Mouse (Mus musculus) T-helper 1 cell (primary cell): ENCODE results near the gene Rps6ka6.

ENCODE experiments used
- in situ Hi-C: fragments of 300-600 bp; cut with MboI, MseI; formaldehyde crosslinking; loops from one replicate; pipeline ENCODE4 v1.15.1; 2025; ENCODE audit warnings: high pct_unique_total_duplicates

Rps6ka6 gene

DNA sequence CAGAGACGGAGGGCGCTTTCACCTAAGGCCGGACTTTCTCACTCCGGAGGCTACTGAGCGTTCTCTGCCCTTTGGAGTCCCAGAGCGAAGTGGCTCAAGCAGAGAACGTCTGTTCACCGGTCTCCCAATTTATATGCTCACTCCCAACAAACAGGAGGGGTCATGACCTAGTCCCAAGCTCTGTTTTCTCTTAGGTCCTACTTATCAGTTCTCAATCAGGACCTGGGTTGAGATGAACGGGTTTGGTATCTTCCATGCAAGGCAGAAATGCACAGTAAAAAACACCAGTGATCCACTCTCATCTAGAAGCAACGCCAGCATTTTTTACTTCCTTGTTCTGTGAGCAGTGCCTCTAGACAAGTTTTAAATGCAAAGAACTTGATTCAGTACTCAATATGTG, at the start of gene Rps6ka6:
Gene Rps6ka6 (minus strand): TSS at position 101 of the 400 bp plus-strand sequence.
- in situ Hi-C loops, result no loop called here

DNA sequence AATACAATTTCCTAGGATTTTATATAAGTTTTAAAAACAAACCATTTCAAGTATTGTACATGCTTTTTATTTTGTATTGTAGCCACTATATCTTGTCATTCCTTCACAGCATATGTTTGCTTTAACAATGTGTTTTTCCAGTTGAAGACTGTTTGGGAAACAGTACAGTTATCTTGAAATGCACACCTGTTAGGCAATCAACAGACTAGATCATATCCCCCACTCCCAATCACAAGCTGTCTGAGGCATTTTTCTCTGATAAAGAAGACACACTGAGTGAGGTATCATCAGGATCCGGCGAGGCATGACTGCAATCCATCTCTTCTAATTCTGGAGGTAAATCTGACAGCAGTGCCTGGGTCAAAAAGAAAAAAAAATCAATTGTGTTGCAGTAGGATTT, 39.3 kb upstream of the Rps6ka6 start:
- in situ Hi-C loops, result no loop called here

DNA sequence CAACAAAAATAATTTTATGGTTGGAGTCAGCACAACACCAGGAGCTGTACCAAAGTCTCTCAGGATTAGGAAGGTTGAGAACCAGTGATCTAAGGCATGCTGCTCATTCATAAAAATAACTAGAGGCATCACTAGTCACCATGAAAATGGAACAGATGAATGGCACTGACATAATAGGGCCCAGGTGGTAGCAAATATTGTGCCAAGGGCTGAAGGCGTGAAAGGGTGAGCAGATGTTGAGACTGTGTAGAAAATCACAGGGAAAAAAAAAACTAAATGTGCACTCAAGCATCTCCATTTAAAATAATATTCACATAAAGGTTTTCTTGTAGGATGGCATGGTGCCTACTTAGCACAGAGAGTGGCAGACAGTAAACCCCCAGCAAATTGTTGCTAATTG, 19.6 kb downstream of the Rps6ka6 start:
- in situ Hi-C loops, result no loop called here

DNA sequence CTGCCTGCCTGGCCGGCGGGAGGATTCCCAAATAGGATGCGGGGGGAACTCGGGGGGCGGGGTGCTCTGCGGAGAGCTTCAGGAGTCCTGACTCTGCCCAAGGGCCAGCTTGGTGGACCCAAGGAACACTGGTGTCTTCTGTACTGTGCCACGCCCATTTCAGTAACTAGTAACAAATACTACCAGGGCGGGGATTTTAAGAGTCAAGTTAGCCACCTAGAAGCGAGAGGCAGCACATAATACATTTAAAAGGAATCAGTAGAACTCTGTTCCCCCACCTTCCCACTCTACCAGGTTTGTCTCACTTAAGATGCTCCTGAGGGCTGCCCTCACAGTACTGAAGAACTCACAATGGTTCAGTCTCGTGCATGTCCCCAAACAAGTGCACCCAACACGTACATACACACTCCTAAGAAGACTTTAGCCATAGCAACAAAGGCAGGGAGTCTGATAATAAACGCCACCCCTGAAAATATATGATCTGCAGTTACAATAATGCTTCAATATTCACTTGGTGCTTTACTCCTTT, 74.1 kb downstream of the Rps6ka6 start:
- in situ Hi-C loops, result no loop called here

DNA sequence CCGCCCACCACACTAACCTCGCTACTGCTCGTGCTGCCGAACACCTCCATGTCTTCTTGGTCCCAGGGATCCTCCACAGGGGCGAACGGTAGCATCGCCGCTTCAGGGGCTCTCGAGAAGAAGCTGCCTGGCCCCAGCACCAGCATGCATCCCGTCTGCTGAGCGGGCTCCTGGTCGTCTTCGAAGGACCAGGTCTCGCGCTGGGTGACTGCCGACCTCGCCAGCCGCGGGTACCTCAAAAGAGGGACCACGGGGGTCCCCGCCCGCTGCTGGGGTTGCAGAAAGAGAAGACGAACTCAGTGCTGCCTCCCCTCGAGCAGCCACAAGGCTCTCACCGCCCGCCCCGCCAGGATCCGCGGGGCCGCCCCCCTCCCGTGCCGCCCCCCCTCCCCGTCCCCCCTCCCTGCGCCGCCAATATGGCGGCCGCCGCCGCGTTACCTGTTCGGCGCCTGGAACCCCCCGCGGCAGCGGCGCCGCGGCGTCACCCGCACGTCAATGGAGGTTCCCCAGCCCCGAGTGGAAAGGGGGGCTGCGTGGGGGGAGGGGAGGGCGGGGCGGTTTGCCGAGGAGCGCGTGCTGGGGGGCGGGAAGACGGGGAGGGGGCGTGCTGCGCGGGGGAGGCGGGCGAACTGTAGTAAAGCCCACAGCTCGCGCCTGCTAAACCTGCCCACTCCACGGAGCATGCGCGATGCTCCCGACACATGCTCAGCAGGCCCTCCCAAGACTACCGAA, 74.8 kb downstream of the Rps6ka6 start:
- in situ Hi-C loops, result no loop called here

DNA sequence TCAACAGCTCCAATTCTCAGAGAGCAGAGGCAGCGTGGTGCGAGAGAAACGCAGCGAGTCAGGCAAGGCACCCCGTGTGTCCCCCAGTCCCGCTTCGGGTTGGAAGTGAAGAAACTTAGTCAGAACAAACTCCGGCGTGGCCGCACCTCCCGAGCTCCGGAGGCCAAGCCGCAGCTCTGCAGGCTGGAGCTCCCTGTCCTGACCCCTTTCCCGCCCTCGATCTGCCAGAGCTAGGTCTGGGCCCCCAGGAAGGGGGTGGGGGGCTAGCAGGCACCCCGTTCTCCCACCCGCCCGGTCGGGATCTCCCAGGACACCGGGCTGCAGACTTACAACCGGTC, 75.3 kb downstream of the Rps6ka6 start:
- in situ Hi-C loops, result no loop called here

DNA sequence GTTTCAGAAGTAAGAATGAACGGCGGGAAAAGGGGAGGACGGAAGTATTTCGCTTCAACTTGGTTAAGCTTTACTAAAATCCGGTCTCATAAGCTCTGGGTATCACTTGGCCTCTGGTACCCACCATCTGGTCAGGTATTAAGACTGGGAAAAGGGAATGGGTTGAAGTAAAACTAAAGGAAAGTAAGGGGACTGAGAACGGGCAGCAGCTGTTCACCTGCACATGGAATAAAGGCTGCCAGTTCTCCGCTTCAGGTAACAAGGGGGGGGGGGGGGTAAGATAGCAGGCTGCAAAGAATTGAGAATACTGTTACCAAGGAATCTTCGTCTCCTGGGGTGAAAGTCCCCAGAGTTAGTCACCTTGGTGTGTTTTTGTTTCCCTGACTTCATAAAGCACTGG, 75.7 kb downstream of the Rps6ka6 start:
- in situ Hi-C loops, result no loop called here

DNA sequence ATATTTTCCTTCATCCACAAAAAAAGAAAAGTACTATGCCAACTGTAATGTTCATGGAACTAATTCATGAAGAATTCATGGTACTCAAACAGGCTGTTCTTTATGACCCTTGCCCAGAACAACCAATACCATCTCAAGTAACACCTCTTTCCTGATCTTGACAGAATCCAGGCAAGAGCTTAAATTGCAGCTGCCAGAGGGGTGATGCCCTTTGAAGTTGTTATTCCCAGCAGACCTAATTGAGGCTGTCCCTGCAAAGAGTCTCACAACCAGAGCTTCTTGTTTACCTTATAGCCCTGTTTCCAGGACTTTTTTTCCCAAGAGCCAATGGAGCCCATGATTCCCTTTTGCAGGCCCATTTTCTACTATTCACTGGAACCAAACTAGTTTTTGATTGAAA, 77.6 kb downstream of the Rps6ka6 start:
- in situ Hi-C loops, result no loop called here

DNA sequence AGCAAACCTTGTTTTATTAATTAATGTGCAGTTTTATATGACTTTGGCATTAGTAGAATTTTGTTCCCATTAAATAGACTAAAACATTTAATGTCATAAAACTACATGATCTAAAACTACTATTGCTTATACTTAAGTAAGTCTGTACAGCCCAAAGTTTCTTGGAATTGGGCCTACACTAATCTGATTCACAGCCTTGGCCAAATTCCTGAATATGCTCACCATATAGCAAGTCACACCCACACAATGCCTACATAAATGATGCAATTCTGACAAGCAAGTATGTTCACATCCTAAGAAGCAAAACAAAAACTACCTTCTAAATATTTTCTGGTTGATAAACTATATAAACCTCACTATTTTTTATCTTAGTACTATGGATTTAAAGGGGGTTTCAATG, 101.2 kb downstream of the Rps6ka6 start:
- in situ Hi-C loops, result no loop called here

DNA sequence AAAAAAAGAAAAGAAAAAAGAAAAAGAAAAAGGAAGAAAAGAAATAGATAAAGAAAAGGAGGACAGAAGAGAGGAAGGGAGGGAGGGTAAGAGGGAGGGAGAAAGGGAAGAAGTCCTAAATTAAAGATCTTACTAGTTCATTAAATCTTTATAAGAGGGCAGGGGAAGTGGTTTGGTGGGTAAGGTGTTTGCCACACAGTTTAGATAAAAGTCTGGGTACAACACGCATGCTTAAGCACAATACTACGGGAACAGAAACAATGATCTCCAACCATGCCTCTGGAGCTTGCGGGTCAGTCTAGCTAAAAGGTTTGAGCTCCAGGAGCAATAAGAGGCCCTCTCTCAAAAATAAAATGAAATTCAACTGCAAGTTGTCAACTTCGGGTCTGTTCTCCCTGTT, 123.0 kb downstream of the Rps6ka6 start:
- in situ Hi-C loops, result no loop called here

DNA sequence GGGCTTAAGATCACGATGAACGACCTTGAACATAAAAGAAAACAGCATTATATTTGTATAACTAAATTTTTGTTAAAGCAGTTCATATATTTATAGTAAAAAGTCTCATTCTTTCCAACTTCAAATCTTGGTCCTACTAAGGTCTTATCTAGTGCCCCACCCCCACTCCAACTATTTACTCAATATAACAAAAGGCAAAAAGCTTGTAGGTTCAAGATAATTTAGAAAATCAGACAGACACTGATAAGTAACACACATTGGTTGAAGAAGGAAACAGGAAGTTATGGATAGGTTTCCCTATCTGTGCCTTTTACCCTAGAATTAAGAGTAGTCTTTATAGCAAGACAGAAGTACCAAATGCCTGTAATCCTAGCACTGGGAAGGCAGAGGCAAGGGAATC, 132.9 kb downstream of the Rps6ka6 start:
- in situ Hi-C loops, result no loop called here

DNA sequence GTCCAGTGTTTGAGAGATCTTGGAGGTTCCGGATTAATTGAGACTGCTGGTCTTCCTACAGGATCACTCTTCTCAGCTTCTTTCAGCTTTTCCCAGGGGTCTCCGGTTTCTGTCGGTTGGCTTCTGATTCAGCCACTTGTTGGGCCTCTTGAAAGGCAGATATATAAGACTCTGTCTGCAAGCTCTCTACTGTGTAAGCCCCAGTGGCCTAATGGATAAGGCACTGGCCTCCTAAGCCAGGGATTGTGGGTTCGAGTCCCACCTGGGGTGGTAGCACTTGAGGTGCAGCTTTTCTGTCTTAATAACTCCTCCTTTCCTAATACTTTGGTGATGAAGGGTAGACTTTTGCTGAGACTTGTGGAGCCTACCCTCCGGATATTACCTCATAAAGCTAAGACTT, 160.7 kb downstream of the Rps6ka6 start:
- in situ Hi-C loops, result no loop called here

DNA sequence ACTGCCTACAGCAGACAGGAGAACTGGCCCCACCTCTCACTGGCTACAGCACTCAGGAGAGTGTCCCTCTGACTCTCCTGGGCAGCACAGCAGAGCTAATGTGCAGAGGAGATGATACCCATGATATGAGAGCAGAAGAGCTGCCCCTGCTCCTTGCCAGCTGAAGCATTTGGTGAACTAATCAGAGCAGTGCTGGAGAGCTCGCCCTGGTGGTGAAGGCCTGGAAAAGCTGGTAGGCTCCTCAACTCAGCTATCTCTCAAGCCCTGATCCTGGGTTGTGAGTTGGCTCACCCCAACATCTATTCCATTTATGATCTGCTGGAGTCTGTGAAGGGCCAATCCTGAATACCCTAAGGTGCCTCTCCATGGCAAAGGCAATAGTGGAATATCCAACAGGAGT, 163.6 kb downstream of the Rps6ka6 start:
- in situ Hi-C loops, result loop anchor here (5.0 kb wide), 1 partner anchor 157 kb away; no protein-coding TSS in a partner anchor
